Mouse (Mus musculus): ENCODE measurements around the gene Gpc6. TPM values are rescaled to one million over a fixed set of nuclear protein-coding genes. Genes with fewer than 3 reads are reported as not detected.

Gpc6 gene
- total RNA-seq, 2 experiments from 2014 or later = 11.7 to 12.7 TPM

DNA sequence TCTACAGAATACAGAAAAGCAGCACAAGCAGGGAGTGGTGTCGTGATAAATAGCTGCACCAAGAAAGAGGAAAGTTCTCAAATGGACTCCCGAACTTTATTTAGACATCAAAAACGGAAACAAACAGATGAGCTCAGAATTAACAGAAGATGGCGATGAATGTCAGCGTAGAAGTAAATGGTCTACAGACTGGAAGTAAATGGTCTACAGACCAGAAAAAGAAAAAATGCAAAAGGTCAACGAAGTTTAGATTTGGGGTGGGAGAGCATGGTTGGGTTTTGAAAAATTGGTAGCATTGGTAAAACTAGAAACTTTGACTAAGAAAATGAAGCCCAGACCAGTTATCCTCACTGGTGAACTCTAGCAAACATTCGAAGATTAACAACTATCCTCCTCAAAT lies 748.4 kb downstream of the Gpc6 start:
- no peak for DNase-seq (ENCODE audit: extremely low spot score in 1 of 2, low spot score in 1 of 2)

DNA sequence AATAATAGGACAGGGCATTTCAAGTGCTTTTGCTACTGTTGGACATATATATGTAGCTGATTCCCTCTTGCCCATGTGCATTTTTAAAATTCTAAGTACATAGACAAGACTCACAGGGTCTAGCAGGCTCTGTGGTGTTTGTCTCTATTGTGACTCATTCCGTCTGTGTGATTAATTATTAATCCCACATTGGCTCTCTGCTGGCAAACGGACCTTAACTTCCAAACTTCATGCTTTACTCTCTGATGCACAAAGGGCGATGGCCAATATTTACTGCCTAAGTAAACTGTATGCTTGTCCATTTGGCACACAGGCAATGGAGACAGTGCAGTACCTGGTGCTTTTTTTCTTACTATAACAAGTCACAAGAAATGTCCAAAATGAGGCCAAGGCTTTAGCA lies 749.4 kb downstream of the Gpc6 start:
- DNase-seq (ENCODE audit: extremely low spot score in 1 of 2, low spot score in 1 of 2) = no peak

DNA sequence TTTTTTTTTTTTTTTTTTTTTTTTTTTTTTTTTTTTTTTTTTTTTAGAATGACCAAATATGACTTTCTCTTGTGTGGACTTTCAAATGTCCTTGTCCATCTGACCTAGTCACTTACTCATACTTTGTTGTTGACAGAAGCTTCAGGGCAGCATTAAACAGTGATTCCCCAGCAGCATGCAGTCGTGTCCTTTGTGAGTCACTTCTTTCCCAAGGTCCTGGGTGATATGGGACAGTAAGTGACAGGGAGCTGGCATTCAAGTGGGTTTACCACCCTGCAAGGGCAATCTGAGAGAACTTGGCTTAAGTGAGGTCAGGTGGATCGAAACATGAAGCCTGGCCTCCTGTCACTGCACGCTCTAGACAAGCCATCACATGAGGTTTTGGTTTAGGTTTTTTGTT lies 754.8 kb downstream of the Gpc6 start:
- DNase-seq (ENCODE audit: extremely low spot score in 1 of 2, low spot score in 1 of 2) = no peak

DNA sequence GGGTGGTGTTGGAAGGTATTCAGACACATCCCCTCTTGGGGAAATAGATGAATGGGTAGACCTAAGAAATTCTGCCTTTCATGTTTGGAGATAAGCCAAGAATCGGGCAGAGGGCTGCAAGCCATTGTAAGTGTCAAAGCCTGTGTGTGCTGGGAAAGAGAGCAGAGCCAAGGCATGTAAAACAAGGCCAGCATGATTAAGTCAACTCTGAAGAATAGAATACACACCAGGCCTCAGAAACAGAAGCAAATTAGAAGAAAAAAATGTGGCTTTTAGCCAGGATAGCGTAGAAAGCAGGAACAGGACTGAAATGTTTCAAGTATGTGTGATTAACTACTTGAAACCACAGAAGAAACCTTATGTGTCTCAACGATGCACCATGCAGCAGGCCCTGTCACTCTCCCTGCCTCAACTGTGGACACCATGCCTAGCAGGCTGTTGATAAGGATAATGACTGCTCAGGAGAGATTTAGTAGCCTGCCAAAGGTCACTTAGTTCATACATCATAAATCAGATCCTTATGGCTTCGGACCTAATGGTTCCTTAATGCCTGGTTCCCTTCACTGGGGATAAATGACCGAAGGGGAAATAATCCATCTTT lies 756.3 kb downstream of the Gpc6 start:
- DNase-seq (ENCODE audit: extremely low spot score in 1 of 2, low spot score in 1 of 2) = no peak

DNA sequence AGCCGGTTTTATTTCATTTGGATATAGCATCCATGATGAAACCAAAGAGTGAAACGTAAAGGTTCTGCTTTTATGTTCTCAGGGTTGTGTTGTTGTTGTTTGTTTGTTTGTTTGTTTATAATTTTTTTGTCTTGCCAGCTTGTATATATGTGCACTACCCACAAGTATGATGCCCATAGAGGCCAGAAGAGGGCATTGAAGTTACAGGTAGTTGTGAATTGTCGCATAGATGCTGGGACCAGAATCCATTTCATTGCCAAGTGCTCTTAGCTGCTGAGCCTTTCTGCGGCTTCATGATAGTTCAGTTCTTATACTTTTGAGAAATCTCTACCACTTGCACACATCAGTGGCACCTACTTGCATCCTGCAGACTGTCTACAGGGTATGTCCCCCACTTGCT lies 758.0 kb downstream of the Gpc6 start:
- DNase-seq (ENCODE audit: extremely low spot score in 1 of 2, low spot score in 1 of 2) = no peak

DNA sequence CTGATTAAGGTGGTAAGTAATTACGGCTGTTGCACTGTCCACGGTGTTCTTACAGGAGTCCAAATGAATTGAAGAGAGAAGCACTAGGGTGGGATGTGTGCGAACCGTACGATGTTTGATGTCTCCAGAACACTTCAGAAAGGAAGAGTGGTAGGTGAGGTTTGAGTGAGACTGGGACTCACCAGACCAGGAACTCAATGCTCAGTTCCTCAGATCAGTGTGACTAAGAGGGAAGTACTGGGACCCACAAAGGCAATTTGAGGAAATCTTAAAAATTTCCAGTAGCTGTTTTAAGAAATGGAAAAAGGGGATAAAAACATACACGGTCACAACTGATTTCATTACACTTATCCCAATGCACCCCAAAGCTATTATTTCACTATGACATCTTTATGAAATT lies 764.7 kb downstream of the Gpc6 start:
- no peak for DNase-seq (ENCODE audit: extremely low spot score in 1 of 2, low spot score in 1 of 2)

DNA sequence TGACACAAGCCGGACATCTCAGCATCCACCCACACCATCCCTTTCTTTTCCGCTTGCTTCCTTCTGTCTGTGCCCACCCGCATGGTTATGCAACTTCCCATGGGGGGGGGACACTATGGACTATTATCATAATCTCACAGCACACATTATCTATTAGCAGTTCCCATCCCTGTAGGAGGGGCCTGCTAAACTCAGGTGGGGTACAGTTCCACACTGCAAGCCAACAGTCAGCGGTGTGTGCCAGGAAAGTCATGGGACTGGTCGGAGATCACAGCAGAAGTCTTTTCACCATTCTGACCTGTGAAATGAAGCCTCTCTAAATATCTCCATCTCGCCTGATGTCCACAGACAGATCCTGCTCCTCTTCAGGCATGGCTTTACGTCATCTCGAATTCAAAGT lies 770.5 kb downstream of the Gpc6 start:
- no peak for DNase-seq (ENCODE audit: extremely low spot score in 1 of 2, low spot score in 1 of 2)

DNA sequence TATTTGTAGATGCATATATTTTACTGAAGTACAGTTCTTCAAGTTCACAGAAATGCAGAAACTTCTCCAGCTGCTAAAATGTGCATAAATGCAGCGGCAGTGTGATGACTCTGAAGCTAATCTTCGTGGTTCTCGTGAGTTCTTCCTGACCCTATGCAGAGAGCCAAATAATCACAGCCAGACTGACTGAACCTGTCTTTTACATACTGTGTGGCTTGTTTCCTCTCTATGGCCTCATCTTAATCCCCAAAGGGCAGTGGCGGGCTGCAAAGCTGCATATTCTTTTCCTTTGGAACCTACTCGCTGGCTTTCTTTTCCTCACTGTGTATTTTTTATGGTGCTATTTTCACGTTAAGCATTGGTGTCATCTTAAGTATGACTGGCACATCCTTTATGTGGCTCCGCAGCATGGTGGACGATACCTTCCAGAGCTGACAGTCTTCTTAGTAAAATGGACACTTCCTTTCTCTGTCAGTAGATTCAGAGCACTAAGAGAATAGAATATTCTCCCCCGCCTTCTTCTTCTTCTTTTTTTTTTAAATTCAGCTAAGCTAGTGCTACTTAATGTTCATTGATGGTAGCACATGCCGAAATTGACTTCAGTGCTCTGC lies 775.7 kb downstream of the Gpc6 start:
- DNase-seq (ENCODE audit: extremely low spot score in 1 of 2, low spot score in 1 of 2) = no peak

DNA sequence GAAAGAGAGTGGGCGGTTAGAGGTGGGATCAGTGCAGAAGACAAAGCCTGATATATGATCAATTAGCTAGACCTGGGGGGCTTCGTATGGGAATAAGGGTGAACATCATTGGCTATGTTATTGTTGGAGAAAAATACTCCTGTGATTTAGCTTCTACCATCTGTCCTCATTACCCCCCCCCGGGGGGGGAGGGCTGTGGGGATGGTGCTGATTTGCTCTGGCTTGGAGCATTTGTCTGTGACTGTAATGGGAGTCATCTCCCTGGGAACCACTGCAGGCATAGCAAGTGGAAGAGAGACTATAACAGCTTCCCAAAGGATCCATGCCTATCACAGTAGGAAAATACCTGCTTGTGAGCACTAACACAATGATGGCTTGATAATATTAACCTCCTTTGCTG lies 783.7 kb downstream of the Gpc6 start:
- no peak for DNase-seq (ENCODE audit: extremely low spot score in 1 of 2, low spot score in 1 of 2)

DNA sequence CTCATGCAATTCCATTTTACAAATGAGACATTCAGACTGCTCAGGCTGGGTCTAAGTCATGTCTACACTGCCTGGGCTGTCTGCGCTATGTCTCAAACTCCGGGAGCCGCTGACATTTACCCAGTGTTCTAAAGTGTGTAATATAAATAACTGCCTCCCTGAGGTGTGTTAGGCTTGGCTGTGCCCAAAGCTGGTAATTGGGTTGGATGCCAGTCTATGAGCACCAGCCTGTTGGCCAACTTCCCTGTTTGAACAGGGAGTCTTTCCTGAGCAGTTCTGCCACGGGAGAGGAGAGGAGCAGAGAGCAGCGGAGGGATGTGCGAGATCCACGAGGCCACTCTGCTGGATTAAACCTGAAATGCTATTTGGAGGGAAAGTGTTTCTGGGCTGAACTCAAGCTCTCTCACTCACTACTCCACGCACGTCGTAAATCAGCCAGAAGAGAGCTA lies 785.4 kb downstream of the Gpc6 start:
- no peak for DNase-seq (ENCODE audit: extremely low spot score in 1 of 2, low spot score in 1 of 2)

DNA sequence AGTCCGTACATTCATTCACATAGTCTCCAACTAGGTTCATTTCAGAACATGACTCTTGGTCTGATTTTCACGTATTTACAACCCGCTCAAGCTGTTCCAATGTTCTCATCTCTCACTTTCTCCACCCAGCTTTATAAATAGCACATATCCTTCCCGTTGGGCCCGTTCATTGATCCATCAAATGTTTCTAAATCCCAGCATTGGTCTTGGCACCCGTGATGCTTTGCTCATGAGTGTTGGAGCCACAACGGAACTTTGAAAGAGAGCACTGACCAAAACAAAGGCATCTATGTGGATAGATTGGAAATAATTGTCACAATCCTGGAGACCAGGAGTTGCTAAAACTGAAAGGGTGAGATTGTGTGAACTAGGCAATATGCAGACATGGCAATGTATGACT lies 787.2 kb downstream of the Gpc6 start:
- no peak for DNase-seq (ENCODE audit: extremely low spot score in 1 of 2, low spot score in 1 of 2)

DNA sequence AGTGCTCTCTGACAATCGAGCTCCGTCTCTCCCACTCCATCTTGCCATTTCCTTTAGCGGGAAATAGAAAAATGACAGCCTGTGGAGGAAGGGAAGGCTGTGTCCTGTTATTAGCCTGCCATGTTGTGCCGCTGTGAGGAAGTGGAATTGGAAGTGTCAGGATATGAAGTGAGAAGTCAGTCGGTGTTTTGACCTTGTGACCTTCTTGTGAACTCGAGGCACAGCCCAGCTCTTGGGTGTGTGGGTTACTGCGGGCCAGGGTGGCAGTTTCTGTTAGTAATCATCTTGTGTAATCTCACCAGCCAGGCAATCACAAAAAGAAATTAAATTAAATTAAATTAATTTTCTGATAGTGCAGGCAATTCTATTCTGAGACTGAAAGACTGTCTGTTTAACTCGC lies 789.0 kb downstream of the Gpc6 start:
- DNase-seq (ENCODE audit: extremely low spot score in 1 of 2, low spot score in 1 of 2) = no peak

DNA sequence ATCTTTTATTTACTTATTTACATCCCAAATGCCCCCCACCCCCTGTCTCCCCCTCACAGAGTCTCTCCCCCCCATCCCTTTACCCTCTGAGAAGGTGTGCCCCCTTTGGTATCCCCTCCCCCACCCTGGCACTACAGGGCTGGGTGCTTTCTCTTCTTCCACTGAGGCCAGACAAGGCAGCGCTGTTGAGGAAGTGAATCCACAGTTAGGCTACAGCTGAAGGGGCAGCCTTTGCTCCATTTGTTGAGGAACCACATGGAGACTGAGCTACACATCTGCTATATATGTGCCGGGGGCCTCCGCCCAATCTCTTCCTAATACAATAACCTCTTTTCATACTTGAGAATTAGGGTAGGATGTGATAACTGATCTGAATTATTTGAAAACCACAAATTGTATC lies 791.2 kb downstream of the Gpc6 start:
- DNase-seq (ENCODE audit: extremely low spot score in 1 of 2, low spot score in 1 of 2) = no peak

DNA sequence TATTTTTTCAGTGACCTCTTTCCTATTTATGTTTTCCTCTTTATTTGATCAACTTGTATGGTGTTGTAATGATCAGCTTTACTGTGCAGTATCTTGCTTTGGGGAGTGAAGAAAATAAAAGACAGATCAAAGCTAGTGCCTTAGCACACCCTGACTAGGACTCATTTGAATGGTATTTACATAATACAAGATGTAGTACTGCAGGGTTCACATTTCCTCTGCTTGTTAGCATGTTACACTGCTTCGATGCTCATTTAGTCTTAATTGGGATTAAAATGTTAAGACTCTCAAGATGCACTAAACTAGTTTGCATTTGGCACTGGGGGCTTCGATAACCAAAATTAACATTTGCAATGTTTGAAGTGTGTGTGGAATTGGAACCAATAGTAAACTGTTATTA lies 803.6 kb downstream of the Gpc6 start:
- no peak for DNase-seq (ENCODE audit: extremely low spot score in 1 of 2, low spot score in 1 of 2)

DNA sequence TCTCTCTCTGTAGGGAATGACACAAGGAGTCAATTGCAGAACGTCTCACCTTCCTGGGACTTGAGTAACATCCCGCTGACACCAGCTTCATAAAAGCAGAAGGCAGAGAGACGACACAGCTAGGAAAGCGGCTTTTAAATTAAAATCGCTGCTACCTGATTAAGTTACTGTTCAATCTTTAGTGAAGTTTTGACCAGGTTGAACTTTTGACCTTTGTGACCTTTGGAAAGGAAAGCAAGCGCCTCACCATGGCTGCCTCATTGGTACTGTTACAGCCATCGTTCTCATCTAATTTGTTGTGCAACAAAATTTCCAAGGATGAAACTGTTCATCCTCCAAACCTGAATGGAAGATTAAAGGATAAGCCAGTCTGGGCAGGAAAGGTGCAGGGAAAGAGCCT lies 830.1 kb downstream of the Gpc6 start:
- no peak for DNase-seq (ENCODE audit: extremely low spot score in 1 of 2, low spot score in 1 of 2)

DNA sequence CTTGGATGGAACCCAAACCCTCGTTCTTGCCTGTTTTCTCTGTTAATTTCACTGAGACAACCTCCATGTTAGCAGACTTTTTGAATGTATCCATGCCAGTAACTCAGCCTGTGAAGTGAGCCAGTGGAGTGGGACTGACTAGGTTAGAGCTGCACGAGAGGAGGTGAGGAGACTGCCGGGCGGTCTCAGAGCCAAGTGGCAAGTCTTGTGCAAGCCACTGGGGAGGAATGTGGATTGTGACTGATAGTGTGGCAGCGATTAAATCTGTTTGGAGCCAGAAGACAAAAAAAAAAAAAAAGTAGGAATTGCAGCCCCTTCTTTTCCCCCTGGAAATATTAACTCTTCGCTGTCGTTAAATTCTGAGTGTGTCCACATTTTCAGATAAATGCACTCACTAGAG lies 831.4 kb downstream of the Gpc6 start:
- DNase-seq (ENCODE audit: extremely low spot score in 1 of 2, low spot score in 1 of 2) = no peak

DNA sequence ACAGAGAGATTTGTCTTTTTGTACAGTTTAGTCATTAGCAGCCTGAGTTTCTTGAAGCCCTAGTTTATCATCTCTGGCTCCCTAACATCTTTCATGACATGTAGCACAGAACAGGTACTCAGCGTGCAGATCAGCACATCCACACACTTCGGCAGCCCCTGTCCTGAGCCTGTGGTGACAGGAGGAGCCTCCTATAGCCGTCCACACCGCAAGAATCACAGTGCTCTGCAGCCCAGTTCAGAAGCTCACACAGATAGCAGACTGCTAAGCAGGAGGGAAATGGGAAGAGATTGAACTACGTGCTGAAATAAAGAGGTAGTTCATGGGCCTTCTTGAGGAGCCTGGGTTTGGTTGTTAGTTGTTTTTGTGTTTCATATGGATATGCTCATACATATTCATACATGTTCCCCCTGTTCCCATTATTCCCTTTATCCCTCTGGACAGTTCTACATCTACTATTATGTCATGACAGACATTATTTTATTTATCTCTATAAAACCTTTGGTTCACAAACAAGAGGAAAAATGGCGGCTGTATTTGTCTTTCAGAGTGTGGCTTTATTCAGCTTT lies 832.8 kb downstream of the Gpc6 start:
- no peak for DNase-seq (ENCODE audit: extremely low spot score in 1 of 2, low spot score in 1 of 2)

DNA sequence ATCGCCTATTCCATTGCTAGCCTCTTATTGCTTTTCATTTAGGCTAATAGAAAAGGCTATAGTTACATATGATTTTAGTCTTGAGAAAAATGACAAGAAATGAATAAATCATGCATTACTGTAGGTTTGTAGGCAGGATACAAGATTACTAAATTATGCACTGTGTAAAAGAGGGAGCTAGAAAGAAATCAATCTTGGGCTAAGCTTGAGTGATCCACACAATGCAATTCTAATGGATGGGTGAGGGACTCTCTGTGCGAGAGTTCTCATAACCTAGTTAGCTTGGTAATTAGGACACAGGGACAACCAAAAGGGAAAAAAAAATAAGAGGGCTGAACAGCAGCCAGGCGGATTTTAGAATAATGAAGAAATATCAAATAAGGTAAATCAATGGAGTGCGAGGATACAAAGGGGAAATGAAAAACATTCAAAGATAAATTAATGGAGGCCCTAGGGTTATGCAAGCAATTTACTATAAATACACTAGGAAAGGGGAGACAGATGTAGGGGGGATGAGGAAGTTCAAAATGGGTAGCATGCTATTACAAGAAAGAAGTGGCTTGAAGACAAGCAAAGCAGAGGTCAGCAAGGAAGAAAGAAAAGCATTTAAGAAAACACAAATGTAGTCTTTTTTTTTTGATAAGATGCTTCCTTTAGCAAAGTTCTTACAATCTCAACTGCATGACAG lies 835.9 kb downstream of the Gpc6 start:
- DNase-seq (ENCODE audit: extremely low spot score in 1 of 2, low spot score in 1 of 2) = no peak

DNA sequence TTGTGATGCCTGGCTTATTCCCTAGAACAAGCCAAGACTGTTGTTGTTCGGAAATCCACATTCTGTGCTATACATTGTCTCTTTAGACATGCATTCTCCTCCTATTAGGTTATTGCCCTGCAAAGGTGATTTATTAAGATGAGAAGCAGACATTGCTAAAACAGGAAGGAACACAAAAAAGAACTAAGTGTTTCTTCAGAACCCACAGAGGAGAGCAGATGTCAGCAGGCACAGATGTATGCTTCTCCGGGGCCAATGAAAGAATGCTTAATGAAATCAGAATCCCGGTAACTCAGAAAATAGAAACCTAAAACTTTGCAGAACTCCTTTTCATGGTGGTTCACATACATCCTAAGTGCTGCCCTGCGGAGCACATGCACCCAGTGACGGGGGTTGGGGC lies 837.8 kb downstream of the Gpc6 start:
- no peak for DNase-seq (ENCODE audit: extremely low spot score in 1 of 2, low spot score in 1 of 2)

DNA sequence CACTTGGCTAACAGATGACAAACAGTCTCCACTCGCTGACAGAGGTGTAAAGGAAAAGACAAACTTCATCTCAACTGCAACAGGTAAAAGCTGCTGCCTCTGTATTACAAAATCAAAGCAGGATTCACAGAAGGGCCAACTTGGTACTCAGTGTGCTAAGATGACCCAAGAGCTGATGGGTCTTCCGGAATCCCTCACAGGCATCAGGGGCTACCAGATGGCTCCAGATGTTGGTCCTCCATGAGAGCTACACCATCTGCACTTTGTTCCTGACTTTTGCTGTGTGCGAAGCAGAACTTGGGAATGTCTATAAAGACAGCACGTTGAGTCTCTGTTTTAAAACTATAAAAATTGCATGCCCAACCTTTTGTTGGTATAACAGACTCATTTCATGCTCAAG lies 842.7 kb downstream of the Gpc6 start:
- DNase-seq (ENCODE audit: extremely low spot score in 1 of 2, low spot score in 1 of 2) = no peak

DNA sequence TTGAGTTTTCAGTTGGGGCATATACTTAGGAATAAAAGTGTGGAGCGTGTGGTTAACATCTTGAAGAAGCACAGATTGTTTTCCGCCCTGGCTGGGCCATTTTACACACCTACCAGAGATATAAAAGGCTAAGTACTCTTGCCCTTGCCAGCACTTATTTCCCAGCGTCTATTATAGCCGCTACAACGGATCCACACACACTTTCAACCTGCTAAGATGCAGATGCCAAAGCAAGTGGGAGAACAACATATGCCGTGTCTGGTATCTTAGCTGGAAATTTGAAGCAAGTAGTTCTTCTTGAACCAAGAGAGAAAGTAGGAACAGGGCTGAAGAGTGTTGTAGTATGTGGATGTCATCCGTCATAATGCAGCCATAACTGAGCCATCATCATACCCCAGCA lies 843.6 kb downstream of the Gpc6 start:
- DNase-seq (ENCODE audit: extremely low spot score in 1 of 2, low spot score in 1 of 2) = no peak

DNA sequence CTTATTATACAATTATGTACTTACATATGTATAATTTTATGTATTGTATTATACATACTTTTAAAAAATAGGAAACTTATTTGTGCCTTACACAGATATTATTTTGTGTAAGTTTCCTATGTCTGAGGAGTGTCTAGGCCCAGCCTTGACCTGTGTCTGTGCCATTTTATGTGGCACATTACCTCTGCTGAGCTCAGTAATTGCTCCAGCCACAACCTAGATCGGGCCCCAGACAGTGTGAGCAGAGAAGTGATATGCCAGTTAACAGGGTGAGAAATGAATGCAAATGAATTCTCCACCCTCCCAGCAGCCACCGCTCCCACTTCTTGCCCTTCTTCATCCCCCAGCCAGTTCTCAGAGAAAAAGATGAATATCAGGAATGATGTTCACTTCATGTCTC lies 848.3 kb downstream of the Gpc6 start:
- DNase-seq (ENCODE audit: extremely low spot score in 1 of 2, low spot score in 1 of 2) = no peak

All from layer of hippocampus, postnatal 25 days (tissue).